Mouse (Mus musculus) thymus, adult 2 months (tissue): ENCODE results near the gene Parg. TPM values are rescaled to one million over a fixed set of nuclear protein-coding genes. Genes with fewer than 3 reads are reported as not detected.

Experiments used
- DNase-seq: peaks from one replicate; pipeline ENCODE4 v3.0.0; 2021
- H3K27ac ChIP-seq: fragments of 200-500 bp; 2 replicates; pipeline ENCODE4 v1.5.1; 2012; ENCODE audit warnings: low read length, control low read depth; ENCODE audit not compliant: control insufficient read depth, insufficient read depth
- H3K27me3 ChIP-seq: fragments of 200-500 bp; 2 replicates; pipeline ENCODE4 v1.6.1; 2012; ENCODE audit warnings: mild to moderate bottlenecking, low read length, moderate library complexity, mixed read lengths; ENCODE audit not compliant: control insufficient read depth, insufficient read depth
- H3K36me3 ChIP-seq: fragments of 200-500 bp; 2 replicates; pipeline ENCODE4 v1.6.1; 2012; ENCODE audit warnings: mild to moderate bottlenecking, low read length, moderate library complexity; ENCODE audit not compliant: control insufficient read depth, insufficient read depth
- H3K4me1 ChIP-seq: fragments of 200-500 bp; replicated peaks from 2 replicates; pipeline ENCODE4 v1.6.1; 2012; ENCODE audit warnings: low read length; ENCODE audit not compliant: control insufficient read depth, insufficient read depth
- H3K4me3 ChIP-seq: fragments of 200-500 bp; 2 replicates; pipeline ENCODE4 v1.5.1; 2012; ENCODE audit warnings: mild to moderate bottlenecking, low read length, control low read depth, moderate library complexity; ENCODE audit not compliant: control insufficient read depth, insufficient read depth
- CTCF ChIP-seq: fragments of 200-500 bp; IDR thresholded peaks from 2 replicates; pipeline ENCODE4 v1.5.1; 2012; ENCODE audit warnings: mild to moderate bottlenecking, control low read depth, low read length, moderate library complexity, borderline replicate concordance; ENCODE audit not compliant: control insufficient read depth, poor library complexity, insufficient read depth; ENCODE audit errors: extremely low read depth
- POLR2A ChIP-seq: fragments of 200-500 bp; IDR thresholded peaks from 2 replicates; pipeline ENCODE4 v1.6.1; 2012; ENCODE audit warnings: mild to moderate bottlenecking, low read length, control low read depth, moderate library complexity; ENCODE audit not compliant: control insufficient read depth, poor library complexity, insufficient read depth; ENCODE audit errors: extremely low read depth
- WGBS: fragments of 180-500 bp; shearing (Covaris S2); methylation state at CpG from one replicate; pipeline ENCODE4 v1.1.7; 2018; 5-methylcytosine and 5-hydroxymethylcytosine counted together
- polyA plus RNA-seq: library from polyadenylated mRNA; depleted of rRNA; stranded (reverse); fragments of >200 nt; gene quantifications from 2 replicates; pipeline ENCODE4 v1.2.3, GENCODE M21; 2012

Gene Parg
- polyA plus RNA-seq, 1 experiment = 9.0 TPM

DNA sequence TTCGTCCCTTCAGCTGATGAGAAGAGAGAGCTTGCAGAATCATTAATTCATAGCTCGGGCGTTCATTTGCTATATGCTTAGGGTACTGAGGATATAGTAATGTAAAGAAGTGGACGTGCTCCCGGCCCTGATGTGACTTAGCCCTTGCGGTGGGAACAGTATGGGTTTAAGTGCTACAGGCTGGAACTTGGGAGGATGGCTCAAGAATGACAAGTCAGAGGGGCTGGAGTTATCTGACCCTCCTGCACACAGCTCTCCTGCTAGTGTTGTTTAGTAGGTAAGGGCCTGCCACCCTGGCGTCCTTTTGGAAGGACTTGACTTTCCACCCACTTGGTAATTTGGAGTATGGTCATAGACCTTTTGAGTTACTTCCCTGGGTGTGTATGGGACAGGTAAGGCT, 41.2 kb upstream of the Parg start:
- H3K4me3 ChIP-seq = peak overlapping the region; percentile 90; the same call in 1 of the 2 replicates
- peaks cover 18% of the 10 kb centered on the region for H3K4me1 ChIP-seq
- 20% methylated on average over 7 of the region's 7 CpGs for WGBS
- no peaks in the 10 kb centered on the region for H3K27me3 ChIP-seq
- no peak for TF ChIP-seq POLR2A
- TF ChIP-seq CTCF = no peak
- no peaks in the 10 kb centered on the region for H3K36me3 ChIP-seq
- DNase-seq = no peak
- no peak overlapping the region for H3K27ac ChIP-seq

- DNase-seq = no peak
- no peak overlapping the region for H3K4me3 ChIP-seq
- no peaks in the 10 kb centered on the region for H3K27me3 ChIP-seq
- no peak overlapping the region for H3K27ac ChIP-seq
- TF ChIP-seq CTCF = no peak
- no peak for TF ChIP-seq POLR2A
- peaks cover 20% of the 10 kb centered on the region for H3K4me1 ChIP-seq
- no peaks in the 10 kb centered on the region for H3K36me3 ChIP-seq
- WGBS = 89% methylated on average over 12 of the region's 12 CpGs
Measured at GRCm38 (mm10) chr14:32161090-32161885, 40.5 kb upstream of the Parg start.

DNA sequence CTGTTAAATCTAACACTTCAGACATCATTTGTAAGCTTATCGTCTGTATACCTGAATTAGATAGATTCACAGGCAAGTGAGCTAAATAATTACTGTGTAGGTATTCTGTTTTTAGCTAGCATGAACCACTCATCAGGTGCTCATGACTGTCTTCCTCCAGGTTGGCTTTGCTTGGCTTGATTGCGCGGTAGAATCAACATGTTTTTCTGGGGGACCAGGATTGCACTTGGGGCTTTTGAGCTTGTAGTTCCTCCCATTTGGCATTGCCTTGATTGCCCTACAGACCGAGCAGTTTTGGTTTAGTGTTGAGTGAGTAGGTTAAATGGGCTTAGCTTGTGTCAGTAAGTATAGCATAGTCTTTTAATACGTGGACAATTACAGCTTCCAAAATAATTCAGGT, 39.5 kb upstream of the Parg start:
- DNase-seq = no peak
- Histone ChIP-seq H3K36me3 (no peaks in the 10 kb centered on the region), H3K27me3 (no peaks in the 10 kb centered on the region), H3K4me1 (peaks cover 20% of the 10 kb centered on the region), H3K27ac (no peak overlapping the region), H3K4me3 (no peak overlapping the region)
- TF ChIP-seq CTCF (no peak), POLR2A (no peak)
- WGBS = 96% methylated on average over 5 of the region's 5 CpGs

GRCm38 (mm10) chr14:32163203-32163888, 38.4 kb upstream of the Parg start:
- DNase-seq = no peak
- TF ChIP-seq CTCF = no peak

DNA sequence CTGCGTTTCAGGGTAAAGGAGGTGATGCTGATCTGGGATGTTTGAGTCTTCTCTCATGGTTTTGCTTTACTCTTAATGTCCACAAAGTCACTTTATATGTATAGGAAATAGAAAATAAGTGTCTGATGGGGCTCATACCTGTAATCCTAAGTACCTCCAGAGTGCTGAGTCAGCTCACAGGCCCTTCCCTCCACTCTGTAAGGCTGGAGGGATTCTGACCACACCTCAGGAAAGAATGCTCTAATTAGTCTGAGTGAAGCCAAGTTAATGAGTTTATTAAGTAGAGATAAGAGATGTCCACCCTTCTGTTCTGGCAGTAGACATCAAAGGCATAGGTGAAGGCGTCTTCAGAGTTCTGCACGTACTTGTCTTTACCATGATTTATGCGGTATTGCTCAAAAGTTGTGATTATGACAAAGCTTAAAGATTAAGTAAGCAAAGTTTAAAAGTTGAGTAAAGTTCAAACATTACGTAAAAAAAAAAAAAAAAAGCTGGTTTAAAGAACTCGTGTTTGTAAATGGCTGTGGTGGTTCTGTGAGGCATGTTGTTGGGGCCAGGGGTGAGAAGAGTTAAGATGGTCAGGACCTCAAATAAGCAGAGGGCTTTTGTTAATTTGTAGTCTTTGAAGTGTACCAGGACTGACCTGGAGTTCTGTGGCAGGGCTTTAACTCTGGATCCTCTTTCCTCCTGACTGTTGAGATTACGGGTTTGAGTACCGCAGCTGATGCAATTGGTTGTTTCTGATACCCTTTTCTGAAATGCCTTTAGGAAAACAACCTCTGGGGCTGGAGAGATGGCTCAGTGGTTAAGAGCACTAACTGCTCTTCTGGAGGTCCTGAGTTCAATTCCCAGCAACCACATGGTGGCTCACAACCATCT, 37.3 kb upstream of the Parg start:
- TF ChIP-seq CTCF (no peak), POLR2A (no peak)
- DNase-seq = no peak
- Histone ChIP-seq H3K4me1 (peaks cover 16% of the 10 kb centered on the region), H3K36me3 (no peaks in the 10 kb centered on the region), H3K4me3 (no peak overlapping the region), H3K27me3 (no peaks in the 10 kb centered on the region), H3K27ac (no peak overlapping the region)
- 85% methylated on average over 8 of the region's 8 CpGs for WGBS

More at GRCm38 (mm10) chr14:32163203-32163888, 38.4 kb upstream of the Parg start:
- WGBS = 87% methylated on average over 11 of the region's 11 CpGs
- H3K4me1 ChIP-seq = peaks cover 20% of the 10 kb centered on the region
- no peak overlapping the region for H3K4me3 ChIP-seq
- H3K27ac ChIP-seq = no peak overlapping the region
- H3K36me3 ChIP-seq = no peaks in the 10 kb centered on the region
- H3K27me3 ChIP-seq = no peaks in the 10 kb centered on the region
